Mouse (Mus musculus) liver, embryonic 16.5 days (tissue): ENCODE results near the gene Rhoj. TPM values are rescaled to one million over a fixed set of nuclear protein-coding genes. Genes with fewer than 3 reads are reported as not detected.

Experiments
- ATAC-seq: fragments of 200-750 bp; cut with Nextera tagmentation; 2 replicates; pipeline ENCODE4 v1.8.0; 2017; ENCODE audit warnings: low read depth, mild to moderate bottlenecking, moderate number of reproducible peaks, moderate library complexity
- H3K27ac ChIP-seq: fragments of 300-500 bp; sonication (generic); 2 replicates; pipeline ENCODE4 v1.5.1; 2014; ENCODE audit warnings: mild to moderate bottlenecking, low read length
- H3K27me3 ChIP-seq: fragments of 300-500 bp; sonication (generic); 2 replicates; pipeline ENCODE4 v1.6.1; 2014; ENCODE audit warnings: low read depth, low read length, mixed read lengths; ENCODE audit not compliant: control insufficient read depth, insufficient read depth
- H3K36me3 ChIP-seq: fragments of 300-500 bp; sonication (generic); 2 replicates; pipeline ENCODE4 v1.6.1; 2014; ENCODE audit warnings: mild to moderate bottlenecking; ENCODE audit not compliant: control insufficient read depth, insufficient read depth
- H3K4me1 ChIP-seq: fragments of 300-500 bp; sonication (generic); 2 replicates; pipeline ENCODE4 v1.6.1; 2014; ENCODE audit warnings: low read depth, low read length, mixed read lengths; ENCODE audit not compliant: control insufficient read depth
- H3K4me2 ChIP-seq: fragments of 300-500 bp; sonication (generic); 2 replicates; pipeline ENCODE4 v1.6.1; 2014; ENCODE audit warnings: low read depth, low read length, mixed read lengths
- H3K4me3 ChIP-seq: fragments of 300-500 bp; sonication (generic); 2 replicates; pipeline ENCODE4 v1.5.1; 2014; ENCODE audit warnings: low read depth, mild to moderate bottlenecking, low read length
- H3K9ac ChIP-seq: fragments of 300-500 bp; sonication (generic); 2 replicates; pipeline ENCODE4 v1.6.1; 2014; ENCODE audit warnings: low read depth, low read length
- H3K9me3 ChIP-seq: fragments of 300-500 bp; sonication (generic); replicated peaks from 2 replicates; pipeline ENCODE4 v1.6.1; 2016; ENCODE audit warnings: low read length; ENCODE audit not compliant: control insufficient read depth
- WGBS: fragments of 180-500 bp; shearing (Covaris S2); extraction: QIAGEN DNeasy Blood & Tissue Kit; methylation state at CpG from one replicate; pipeline ENCODE4 v1.1.7; 2014; ENCODE audit not compliant: insufficient replicate concordance; 5-methylcytosine and 5-hydroxymethylcytosine counted together
- polyA plus RNA-seq: library from polyadenylated mRNA; unstranded; fragments of >200 nt; fragmentation: Nextera tagmentation; extraction: Ambion mirVana; gene quantifications from 2 replicates; pipeline ENCODE4 v1.2.1, GENCODE M21; 2015

Rhoj gene
- polyA plus RNA-seq, 1 experiment from 2014 or later, result 6.6 TPM

- Histone ChIP-seq H3K27ac (no peak overlapping the region), H3K4me3 (no peak overlapping the region), H3K4me1 (no peaks in the 10 kb centered on the region), H3K27me3 (no peaks in the 10 kb centered on the region), H3K4me2 (no peak overlapping the region), H3K36me3 (no peaks in the 10 kb centered on the region), H3K9me3 (no peaks in the 10 kb centered on the region), H3K9ac (no peak overlapping the region)
- 41% methylated on average over 20 of the region's 20 CpGs for WGBS
- no peak for ATAC-seq
Measured at GRCm38 (mm10) chr12:75389308-75390135, 81.4 kb downstream of the Rhoj start.

- Histone ChIP-seq H3K4me2 (no peak overlapping the region), H3K27ac (no peak overlapping the region), H3K4me3 (no peak overlapping the region), H3K9me3 (no peaks in the 10 kb centered on the region), H3K36me3 (no peaks in the 10 kb centered on the region), H3K9ac (no peak overlapping the region), H3K27me3 (no peaks in the 10 kb centered on the region), H3K4me1 (no peaks in the 10 kb centered on the region)
- no peak for ATAC-seq
- 67% methylated on average over 9 of the region's 9 CpGs for WGBS
Measured at GRCm38 (mm10) chr12:75391526-75391925, 83.4 kb downstream of the Rhoj start.

GRCm38 (mm10) chr12:75394011-75394773 lies 86.1 kb downstream of the Rhoj start:
- WGBS, result 75% methylated on average over 20 of the region's 20 CpGs
- H3K27ac ChIP-seq, result no peak overlapping the region
- no peak for ATAC-seq

GRCm38 (mm10) chr12:75396616-75397015 lies 88.5 kb downstream of the Rhoj start:
- no peaks in the 10 kb centered on the region for H3K27me3 ChIP-seq
- H3K4me3 ChIP-seq, result no peak overlapping the region
- no peaks in the 10 kb centered on the region for H3K36me3 ChIP-seq
- H3K4me1 ChIP-seq, result no peaks in the 10 kb centered on the region
- no peak for ATAC-seq
- H3K4me2 ChIP-seq, result no peak overlapping the region
- WGBS, result 71% methylated on average over 3 of the region's 3 CpGs
- no peaks in the 10 kb centered on the region for H3K9me3 ChIP-seq
- no peak overlapping the region for H3K27ac ChIP-seq
- no peak overlapping the region for H3K9ac ChIP-seq

More at GRCm38 (mm10) chr12:75394011-75394773, 86.1 kb downstream of the Rhoj start:
- Histone ChIP-seq H3K36me3 (no peaks in the 10 kb centered on the region), H3K9me3 (no peaks in the 10 kb centered on the region), H3K27me3 (no peaks in the 10 kb centered on the region), H3K4me3 (no peak overlapping the region), H3K4me1 (no peaks in the 10 kb centered on the region), H3K9ac (no peak overlapping the region), H3K4me2 (no peak overlapping the region)

GRCm38 (mm10) chr12:75397077-75397476 lies 89.0 kb downstream of the Rhoj start:
- Histone ChIP-seq H3K27me3 (no peaks in the 10 kb centered on the region), H3K4me3 (no peak overlapping the region), H3K9me3 (no peaks in the 10 kb centered on the region), H3K9ac (no peak overlapping the region), H3K4me2 (no peak overlapping the region), H3K27ac (no peak overlapping the region), H3K4me1 (no peaks in the 10 kb centered on the region), H3K36me3 (no peaks in the 10 kb centered on the region)
- 53% methylated on average over 7 of the region's 7 CpGs for WGBS
- ATAC-seq, result no peak

GRCm38 (mm10) chr12:75412964-75413363 lies 104.8 kb downstream of the Rhoj start:
- H3K4me2 ChIP-seq, result no peak overlapping the region
- no peaks in the 10 kb centered on the region for H3K36me3 ChIP-seq
- ATAC-seq, result no peak
- no peaks in the 10 kb centered on the region for H3K27me3 ChIP-seq
- no peaks in the 10 kb centered on the region for H3K4me1 ChIP-seq
- H3K4me3 ChIP-seq, result no peak overlapping the region
- no peaks in the 10 kb centered on the region for H3K9me3 ChIP-seq
- 48% methylated on average over 9 of the region's 9 CpGs for WGBS
- H3K9ac ChIP-seq, result no peak overlapping the region
- H3K27ac ChIP-seq, result no peak overlapping the region

GRCm38 (mm10) chr12:75414991-75415390 lies 106.9 kb downstream of the Rhoj start:
- no peak for ATAC-seq
- Histone ChIP-seq H3K36me3 (no peaks in the 10 kb centered on the region), H3K9ac (no peak overlapping the region), H3K4me2 (no peak overlapping the region), H3K4me1 (no peaks in the 10 kb centered on the region), H3K9me3 (no peaks in the 10 kb centered on the region), H3K27me3 (no peaks in the 10 kb centered on the region), H3K4me3 (no peak overlapping the region), H3K27ac (no peak overlapping the region)
- 41% methylated on average over 6 of the region's 6 CpGs for WGBS

- H3K4me1 ChIP-seq, result no peaks in the 10 kb centered on the region
- H3K4me3 ChIP-seq, result no peak within 1 kb of the TSS
- H3K27me3 ChIP-seq, result no peaks in the 10 kb centered on the region
- H3K4me2 ChIP-seq, result no peak within 1 kb of the TSS
- no peak within 1 kb of the TSS for H3K27ac ChIP-seq
- H3K36me3 ChIP-seq, result no peaks in the 10 kb centered on the region
- H3K9me3 ChIP-seq, result no peaks in the 10 kb centered on the region
- WGBS, result 60% methylated on average over 4 of the region's 4 CpGs
- H3K9ac ChIP-seq, result no peak within 1 kb of the TSS
- ATAC-seq, result no peak
Measured at GRCm38 (mm10) chr12:75416681-75417080, 108.6 kb downstream of the Rhoj start, which contains the start of gene Gphb5. TSS of gene Gphb5 (minus strand) at chr12:75416781.

GRCm38 (mm10) chr12:75424359-75424758 lies 116.2 kb downstream of the Rhoj start:
- Histone ChIP-seq H3K9ac (no peak overlapping the region), H3K27me3 (no peaks in the 10 kb centered on the region), H3K36me3 (no peaks in the 10 kb centered on the region), H3K27ac (no peak overlapping the region), H3K4me2 (no peak overlapping the region), H3K9me3 (no peaks in the 10 kb centered on the region), H3K4me3 (no peak overlapping the region), H3K4me1 (no peaks in the 10 kb centered on the region)
- 64% methylated on average over 7 of the region's 7 CpGs for WGBS
- no peak for ATAC-seq
